Mouse (Mus musculus) urinary bladder, adult 2 months (tissue): ENCODE data around the gene Slc2a13. TPM values are rescaled to one million over a fixed set of nuclear protein-coding genes. Genes with fewer than 3 reads are reported as not detected.
A peak's percentile ranks its signal among the peaks of the same experiment; 100 is the strongest.

Source experiments
- DNase-seq: peaks from one replicate; pipeline ENCODE4 v3.0.0; 2022; ENCODE audit warnings: low spot score
- polyA plus RNA-seq: library from polyadenylated mRNA; depleted of rRNA; stranded (reverse); fragments of >200 nt; gene quantifications from 2 replicates; pipeline ENCODE4 v1.2.3, GENCODE M21; 2012; rRNA removed

Slc2a13 gene
- polyA plus RNA-seq = 2.8 and 3.3 TPM in 2 replicates

DNA sequence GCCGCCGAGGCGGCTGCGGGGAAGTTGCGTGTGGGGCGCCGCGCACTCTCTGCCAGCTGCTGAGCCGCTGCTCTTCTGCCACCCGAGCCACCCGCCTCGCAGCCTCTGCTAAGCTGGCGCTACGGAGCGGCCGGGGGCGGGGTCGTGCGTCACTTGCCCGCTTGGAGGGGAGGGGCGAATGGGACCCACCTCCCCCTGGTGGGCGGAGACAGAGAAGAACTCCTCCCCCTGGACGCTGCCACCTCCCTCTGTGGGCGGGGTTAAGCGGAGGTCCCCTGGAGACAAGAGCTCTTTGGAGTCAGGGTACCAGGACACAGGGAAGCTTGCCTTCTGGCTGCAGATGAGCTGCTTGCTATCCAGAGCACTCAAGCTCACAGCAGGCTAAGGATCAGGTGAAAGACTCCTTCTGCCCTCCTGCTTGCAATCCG lies at the start of gene Slc2a13:
TSS of gene Slc2a13 (minus strand) at position 151 of the 428 bp plus-strand sequence.
- DNase-seq = peak; percentile 84

GRCm38 (mm10) chr15:91616016-91616415 lies 43.0 kb upstream of the Slc2a13 start:
- DNase-seq = no peak

- no peak for DNase-seq
Observed at GRCm38 (mm10) chr15:91615532-91615931, 42.5 kb upstream of the Slc2a13 start.

GRCm38 (mm10) chr15:91613981-91614665 lies 41.1 kb upstream of the Slc2a13 start:
- DNase-seq = no peak

DNA sequence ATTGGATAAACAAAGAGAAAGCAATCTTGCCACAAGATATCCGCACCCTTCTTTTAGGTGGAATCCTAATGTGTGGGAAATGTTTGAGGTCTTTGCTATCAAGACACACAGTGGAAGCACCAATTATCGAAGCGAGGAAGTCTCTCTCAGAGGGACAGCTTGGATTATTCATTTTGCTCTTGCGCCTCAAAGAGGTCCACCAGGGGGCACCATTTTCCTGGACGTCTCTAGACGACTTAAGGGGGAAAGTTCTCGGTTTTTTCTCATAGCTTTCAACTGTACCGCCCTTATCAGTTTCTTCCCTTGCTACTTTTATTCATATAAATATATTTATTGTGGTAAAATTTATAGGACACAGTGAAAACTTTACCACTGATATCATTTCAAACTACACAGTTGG lies 36.7 kb upstream of the Slc2a13 start:
- DNase-seq = peak; percentile 29

GRCm38 (mm10) chr15:91608811-91609210 lies 35.8 kb upstream of the Slc2a13 start:
- no peak for DNase-seq

DNA sequence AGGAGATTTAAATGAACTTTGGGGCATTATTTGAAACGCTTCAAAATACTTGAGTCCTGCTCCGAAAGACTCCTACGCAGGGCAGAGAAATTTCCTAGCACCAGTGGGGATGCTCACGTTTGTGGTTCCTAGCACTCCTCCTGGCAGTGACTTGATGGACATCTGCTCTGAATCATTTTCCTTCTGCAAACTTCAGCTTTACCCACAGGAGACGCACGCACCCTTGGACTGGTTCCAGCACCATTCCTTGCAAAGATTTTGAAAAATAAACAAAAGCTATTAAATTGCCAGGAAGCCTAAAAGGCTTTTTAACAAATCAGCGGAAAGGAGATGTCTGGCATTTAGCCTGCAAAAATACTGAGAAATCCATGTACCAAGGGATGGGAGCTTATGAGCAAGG lies 28.1 kb upstream of the Slc2a13 start:
- DNase-seq = no peak

DNA sequence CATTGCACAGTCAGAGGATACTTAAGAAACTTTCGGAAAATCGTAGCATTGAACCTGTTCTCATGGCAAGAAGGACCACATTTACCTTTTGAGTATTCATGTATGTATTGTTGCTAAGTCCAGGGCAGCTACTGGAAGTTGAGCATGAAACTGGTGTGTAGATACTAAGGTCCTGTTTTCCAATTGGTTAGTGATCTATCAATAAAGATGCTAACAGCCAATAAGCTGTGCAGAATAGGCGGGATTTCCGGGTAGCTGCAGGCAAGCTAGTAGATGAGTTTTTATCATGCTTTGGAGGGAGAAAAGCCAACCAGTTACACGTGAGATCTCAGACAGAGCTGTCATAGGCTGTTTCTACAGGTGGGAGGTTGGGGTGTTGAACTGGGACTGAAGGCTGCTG lies 24.2 kb upstream of the Slc2a13 start:
- no peak for DNase-seq

DNA sequence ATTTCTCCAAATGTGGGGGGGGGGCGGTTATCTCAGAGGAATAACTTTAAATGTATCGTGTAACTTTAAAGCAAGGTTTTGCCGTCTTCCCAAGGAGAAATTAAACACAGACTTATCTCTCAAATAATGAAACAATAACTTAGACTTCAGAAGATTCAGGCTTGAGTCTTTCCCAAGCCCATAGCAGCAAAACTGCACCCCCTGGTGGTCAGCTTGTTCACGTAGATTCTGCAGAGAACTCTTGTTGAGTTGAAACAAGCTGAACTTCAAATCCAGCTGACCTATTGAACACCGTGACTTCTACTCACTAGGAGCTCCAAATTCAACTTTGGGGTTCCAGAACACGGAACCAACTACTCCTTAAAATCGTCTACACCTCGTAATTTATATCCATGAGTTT lies 1.4 kb upstream of the Slc2a13 start:
- peak; percentile 57 for DNase-seq

DNA sequence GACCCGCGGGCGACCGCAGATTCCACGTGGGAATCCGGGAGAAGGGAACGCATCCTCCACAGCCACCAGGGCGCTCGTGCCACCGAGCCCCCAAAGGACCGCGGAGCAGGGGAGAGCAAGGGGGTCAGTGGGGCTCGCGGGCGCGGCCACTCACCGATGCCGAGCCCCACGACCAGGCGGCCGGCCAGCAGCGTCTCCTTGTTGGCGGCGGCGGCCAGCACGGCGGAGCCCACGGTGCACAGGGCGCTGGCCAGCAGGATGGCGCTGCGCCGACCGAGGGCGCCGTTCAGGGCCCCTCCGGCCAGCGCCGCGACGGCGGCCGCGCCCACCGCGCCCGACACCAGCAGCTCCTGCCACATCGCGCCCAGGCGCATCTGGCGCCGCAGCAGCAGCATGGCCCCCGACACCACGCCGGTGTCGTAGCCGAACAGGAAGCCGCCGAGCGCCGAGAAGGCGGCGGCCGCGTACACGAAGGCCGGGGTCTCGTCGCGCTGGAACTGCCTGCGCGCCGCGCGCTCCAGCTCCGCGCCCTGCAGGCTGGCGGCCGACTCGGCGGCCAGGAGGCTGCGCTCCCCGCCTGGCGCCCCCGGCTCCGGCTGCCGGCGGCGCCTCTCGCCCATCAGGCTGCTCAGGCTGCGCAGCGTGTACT lies 516 bp downstream of the Slc2a13 start:
- DNase-seq = no peak

GRCm38 (mm10) chr15:91571981-91572380 lies 1.1 kb downstream of the Slc2a13 start:
- no peak for DNase-seq

- DNase-seq = no peak
Observed at GRCm38 (mm10) chr15:91566784-91567183, 6.3 kb downstream of the Slc2a13 start.

DNA sequence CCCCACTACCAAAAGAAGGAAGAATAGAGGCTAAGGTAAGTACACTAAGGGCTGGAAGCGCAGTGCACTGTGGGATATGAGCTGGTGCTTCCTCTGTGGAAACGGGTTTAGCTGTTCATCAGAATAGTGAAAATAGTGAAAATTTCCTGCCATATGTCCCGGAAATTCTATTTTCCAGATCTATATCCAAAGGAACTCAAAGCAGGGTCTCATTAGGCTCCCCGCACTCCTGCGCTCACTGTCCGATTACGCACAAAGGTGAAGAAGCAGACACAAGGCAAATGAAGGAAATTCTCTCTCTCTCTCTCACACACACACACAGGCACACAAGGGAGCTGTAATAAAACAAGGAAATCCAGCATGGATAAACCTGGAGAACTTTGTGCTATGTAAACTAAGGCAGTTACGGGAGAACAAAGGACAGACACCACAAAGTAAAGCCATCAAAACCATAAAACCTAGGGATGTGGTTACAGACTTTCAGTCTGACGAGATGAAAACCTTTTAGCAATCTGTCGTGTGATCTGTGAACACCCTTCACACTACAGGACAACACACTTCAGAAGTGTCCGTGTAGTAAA lies 7.9 kb downstream of the Slc2a13 start:
- DNase-seq = no peak

- no peak for DNase-seq
Observed at GRCm38 (mm10) chr15:91561728-91562127, 11.3 kb downstream of the Slc2a13 start.

- DNase-seq = no peak
Observed at GRCm38 (mm10) chr15:91555336-91555736, 17.7 kb downstream of the Slc2a13 start.

DNA sequence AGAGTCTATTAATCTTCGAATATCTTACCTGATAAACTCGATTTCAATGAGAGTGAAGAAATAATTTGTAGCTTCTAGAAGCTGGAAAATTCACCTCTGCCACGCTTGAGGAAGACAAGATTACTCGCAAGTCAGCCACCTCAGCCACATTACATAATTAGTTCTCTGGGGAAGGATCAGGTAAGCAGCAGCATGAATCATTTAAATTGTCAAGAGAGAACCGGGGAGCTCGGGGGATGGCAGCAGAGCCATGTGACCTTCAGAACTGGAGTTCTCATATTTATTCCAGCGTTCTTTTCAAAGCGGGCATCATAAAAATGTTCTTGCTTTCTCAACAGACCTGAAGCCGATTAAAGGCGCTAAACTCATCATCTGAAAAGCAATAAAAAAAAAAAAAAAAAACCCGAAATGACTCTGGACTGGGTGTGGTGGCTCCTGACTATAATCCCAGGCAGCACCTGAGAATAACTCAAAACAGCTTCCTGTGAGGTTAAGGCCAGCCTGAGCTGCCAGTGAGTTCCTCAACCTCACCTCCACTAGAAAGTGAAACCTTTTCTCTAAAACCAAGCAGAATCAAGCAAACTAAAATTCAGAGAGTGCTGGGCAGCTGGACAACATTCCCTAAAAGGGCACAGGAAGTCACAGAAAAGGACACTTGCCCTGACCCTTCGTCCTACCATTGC lies 24.3 kb downstream of the Slc2a13 start:
- no peak for DNase-seq

GRCm38 (mm10) chr15:91544586-91544985 lies 28.5 kb downstream of the Slc2a13 start:
- no peak for DNase-seq

- DNase-seq = no peak
Observed at GRCm38 (mm10) chr15:91538439-91538838, 34.6 kb downstream of the Slc2a13 start.

GRCm38 (mm10) chr15:91526876-91527275 lies 46.2 kb downstream of the Slc2a13 start:
- no peak for DNase-seq

GRCm38 (mm10) chr15:91526166-91526565 lies 46.9 kb downstream of the Slc2a13 start:
- DNase-seq = no peak

GRCm38 (mm10) chr15:91524451-91524850 lies 48.6 kb downstream of the Slc2a13 start:
- no peak for DNase-seq

- DNase-seq = no peak
Observed at GRCm38 (mm10) chr15:91503291-91503690, 69.8 kb downstream of the Slc2a13 start.

DNA sequence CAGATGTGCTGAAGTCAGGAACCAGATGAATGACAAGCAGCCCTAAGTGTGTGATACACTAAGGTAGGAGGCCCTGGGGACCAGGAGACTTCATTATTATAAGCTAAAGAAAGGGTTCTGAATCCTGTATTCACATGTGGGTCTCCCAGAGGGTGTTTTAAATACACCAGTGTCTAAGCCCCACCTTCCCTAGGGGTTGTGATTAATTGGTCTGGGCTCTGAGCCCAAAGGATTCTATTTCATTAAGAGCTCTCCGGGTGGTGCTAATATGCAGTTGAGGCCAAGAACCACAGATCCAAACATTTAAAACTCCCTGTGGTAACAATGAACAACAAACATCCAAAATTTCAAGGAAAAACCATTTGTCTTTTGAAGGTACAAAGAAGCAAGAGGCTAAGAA lies 70.4 kb downstream of the Slc2a13 start:
- DNase-seq = no peak
